Mouse (Mus musculus) layer of hippocampus, adult 9-10 months (tissue): ENCODE results near the gene Ubqln4.

ENCODE experiments used
- DNase-seq: peaks from one replicate; pipeline ENCODE4 v3.0.0; 2022; ENCODE audit warnings: low spot score

Gene Ubqln4

DNA sequence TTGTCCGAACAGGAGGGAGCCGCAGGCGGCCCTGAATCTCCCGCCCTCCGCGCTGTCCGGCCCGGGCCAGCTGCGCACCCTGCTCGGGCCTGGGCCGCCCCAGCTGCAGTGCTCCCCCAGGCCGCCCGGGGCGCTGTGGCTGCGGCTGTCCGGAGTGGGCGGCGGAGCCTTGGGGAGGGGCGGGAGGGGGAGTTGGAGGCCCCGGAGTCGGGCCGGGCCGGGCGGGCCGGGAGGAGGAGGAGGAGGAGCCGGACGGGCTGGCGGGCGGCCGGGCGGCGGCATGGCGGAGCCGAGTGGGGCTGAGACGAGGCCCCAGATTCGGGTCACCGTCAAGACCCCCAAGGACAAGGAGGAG, at the start of gene Ubqln4:
TSS of gene Ubqln4 (plus strand) at position 234 of the 355 bp plus-strand sequence.
- DNase-seq: peak; percentile 65

DNA sequence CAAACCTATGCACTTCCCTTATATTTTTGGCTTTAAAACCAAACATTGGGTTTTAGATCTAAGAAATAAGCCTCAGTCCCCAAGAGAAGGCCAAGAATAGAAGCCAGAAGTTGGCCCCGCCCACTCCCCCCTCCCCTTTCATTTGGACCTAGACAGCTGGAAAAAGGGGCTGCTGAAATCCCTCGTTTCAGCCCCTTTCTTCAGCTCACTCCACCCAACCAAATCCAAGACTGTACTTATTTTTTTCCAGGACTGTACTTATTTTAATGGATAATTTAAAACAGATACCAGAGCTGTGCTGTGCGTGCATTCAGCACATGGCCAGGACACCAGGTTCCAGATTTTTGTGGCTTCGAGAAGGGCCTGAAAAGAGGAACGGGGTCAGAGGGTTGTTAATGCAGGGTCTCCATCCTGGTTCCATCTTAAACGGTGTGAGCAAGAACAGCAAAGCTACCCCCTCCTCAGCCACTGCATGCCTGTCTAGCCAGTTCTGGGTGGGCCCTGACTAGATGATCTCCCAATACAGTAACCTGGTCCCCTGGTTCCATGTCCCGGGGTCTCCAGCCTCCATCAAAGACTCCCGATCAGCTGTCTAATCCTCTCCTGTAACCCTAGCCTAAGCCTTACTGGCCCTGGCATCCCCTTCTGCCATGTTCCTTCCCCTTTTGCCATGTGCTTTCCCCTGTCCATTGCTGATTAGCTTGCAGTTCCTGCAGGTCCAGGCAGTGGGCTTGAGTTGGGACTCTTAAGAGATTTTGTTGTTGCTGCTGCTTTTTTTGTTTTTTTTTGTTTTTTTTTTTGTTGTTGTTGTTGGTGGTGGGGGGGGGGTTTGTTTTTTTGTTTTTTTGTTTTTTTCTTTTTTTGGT, 49.4 kb upstream of the Ubqln4 start:
- no peak for DNase-seq

DNA sequence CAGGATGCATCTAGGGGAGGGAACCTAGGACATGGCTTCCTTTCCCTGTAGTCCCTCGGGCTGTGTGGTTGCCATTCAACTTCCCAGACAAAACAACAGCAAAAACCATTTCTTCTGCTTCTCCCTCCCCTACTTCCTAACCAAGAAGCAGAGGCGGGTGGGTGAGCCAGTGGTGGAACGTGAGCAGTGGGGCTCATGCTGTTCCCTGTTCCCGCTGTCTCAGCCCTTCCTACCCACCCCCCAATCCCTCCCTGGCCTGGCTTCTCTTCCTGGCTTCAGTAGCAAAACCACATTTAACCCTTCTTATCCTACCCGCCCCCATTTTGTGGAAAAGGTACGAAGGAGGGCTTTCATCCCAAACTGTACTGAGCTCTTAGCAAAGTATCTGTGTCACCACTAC, 48.5 kb upstream of the Ubqln4 start:
- DNase-seq: no peak

DNA sequence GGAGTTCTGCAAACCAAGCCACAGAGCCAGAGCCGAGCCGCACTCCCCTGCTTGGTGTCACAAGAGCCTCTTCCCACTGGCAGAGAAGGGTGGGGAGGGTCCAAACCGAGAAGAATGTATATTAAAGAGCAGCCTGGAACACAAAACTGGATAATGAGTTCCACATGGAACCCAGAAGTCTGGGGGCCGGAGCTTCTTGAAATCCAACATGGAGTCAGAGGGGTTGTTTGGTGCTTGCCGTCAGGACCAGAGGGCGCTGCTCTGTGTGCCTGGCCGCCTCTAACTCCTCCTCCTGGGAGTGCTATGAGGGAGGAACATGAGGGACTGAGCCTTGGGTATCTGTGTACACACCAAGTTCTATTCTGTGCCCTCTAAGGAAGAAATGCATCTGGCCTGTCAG, 47.8 kb upstream of the Ubqln4 start:
- no peak for DNase-seq

DNA sequence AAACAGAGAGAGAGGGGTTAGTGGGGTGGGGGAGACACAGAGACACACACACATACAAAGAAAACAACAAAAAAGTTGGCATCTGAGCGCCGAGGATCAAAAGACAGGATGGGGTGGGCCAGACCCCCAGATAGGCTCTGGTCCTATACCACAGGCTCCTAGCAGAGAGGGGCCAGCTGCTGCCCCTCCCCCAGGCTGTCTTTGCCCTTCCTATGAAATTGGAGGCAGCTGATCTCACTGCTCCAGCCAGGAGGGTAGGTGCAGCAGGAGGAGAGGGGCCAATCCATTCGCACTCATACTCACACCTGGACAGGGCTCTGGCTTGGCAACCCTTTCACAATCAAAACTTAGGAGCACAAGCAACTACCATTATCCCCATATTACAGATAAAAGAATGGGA, 44.3 kb upstream of the Ubqln4 start:
- no peak for DNase-seq

DNA sequence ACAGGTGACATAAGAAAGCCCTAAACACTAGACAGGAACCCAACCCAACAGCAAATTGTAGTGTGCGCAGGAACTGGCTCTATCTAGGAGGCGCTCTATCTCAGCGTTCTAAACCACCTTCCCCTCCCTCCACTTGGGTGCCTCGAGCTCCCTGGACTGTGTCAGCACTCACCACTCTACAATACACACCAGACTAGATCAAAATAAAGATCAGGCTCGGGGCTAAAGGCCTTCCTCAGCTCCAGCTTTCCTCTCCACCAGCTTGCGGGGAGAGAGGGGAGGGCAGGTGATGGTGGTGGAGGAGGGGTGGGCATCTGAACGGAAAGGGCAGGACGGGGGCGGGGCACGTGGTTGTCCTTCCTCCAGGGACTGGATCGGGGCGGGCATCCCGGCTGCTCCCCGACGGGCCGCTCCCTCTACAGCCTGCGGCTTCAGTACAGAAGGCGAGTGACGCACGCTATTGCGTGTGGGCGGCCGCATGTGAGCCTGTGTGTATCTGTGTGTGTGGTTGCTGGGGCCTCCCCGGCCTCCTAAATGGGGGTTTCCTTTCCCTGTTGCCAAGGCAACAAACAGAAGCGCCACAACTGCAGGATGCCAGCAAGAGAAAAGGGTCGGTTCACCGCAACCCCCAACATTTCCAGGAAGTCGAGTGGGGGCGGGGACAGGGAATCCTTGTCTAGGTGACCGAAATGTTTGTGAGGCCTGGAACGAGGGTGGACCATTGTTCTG, 43.7 kb upstream of the Ubqln4 start, which contains the start of gene Lmna:
TSS of gene Lmna (minus strand) at position 265 of the 729 bp plus-strand sequence.
- DNase-seq: peak; percentile 77

DNA sequence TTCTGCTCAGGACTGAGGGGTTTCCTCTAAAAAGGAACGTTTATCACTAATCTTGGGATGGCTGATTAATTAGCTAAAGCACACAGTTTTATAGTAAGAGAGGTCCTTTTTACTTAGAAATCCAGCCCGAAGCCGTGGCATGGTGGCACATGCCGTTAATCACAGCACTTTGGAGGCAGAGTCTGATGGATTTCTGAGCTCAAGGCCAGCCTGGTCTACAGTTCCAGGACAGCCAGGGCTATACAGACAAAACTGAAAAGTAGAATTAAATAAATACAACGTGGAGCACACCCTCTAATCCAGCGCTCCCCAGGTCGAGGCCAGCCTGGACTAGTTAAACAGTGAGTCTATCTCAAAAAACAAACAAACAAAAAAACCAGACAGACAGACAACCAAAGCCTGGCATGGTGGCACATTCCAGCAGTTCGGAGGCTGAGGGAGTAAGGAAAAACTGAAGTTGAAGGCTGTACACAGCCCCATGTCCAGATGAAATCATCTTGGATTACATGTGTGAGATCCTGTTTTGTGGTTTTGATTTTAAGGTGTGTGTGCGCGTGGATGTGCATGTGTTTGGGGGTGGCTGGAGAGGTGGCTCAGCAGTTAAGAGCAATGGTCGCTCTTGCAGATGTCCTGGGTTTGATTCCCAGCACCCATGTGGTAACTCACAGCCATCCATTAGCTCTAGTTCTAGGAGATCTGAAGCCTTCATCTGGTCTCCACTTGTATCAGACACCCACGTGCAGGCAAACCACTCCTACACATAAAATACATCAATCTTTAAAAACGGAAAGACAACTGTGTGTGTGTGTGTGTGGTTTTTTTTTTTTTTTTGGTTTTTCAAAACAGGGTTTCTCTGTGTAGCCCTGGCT, 42.9 kb upstream of the Ubqln4 start:
- no peak for DNase-seq

DNA sequence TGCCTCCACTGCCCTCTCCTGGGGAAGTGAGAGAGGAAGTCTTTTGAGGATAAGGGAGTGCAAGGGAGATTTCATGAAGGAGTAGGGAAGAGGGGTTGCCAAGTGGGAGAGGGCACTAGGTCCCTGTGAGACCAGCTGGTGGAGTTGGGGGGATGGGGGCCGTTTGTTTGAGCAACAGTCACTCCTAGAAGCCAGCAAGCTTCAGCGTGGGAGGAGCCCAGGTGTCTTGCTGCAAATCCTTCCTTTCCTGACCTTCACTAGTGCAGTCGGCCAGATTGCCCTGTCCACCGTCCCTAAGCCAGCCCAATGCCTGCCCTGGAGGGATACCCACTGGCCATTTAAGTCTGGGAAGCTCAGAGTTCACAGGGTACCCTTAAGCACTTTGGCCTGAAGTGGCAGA, 42.0 kb upstream of the Ubqln4 start:
- no peak for DNase-seq

DNA sequence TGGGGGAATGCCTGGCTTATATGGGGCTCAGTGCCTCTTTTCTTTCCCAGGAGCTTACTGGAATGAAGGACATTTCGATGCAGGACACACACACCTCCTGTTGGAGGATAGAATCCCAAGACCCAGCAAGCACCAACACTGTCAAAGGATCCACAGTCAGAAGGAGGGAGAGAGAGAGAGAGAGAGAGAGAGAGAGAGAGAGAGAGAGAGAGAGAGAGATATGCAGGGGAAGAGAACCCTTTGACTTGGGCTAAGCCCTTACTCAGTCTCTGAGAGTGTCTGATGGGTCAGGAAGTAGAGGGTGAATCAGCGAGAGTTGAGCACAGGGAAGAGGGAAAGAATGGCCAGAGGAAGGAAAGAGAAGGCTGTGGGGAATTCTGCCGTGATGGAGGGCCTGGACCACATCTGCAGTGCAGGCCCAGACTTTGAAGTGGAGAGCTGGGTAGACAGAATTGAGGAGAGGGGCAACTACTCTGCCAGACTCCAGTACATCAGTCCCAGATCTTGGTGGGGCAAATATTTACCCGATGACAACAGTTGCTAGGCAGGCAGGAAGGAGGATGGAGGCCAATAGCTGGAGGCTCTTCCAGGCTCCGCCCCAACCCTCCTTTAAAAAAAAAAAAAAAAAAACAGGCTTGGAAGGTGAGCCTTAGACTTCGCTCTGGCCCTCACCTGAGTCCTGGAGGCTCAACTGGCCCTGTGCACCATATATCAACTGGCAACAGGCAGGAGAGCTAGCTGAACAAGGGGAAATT, 41.2 kb upstream of the Ubqln4 start:
- DNase-seq: no peak

DNA sequence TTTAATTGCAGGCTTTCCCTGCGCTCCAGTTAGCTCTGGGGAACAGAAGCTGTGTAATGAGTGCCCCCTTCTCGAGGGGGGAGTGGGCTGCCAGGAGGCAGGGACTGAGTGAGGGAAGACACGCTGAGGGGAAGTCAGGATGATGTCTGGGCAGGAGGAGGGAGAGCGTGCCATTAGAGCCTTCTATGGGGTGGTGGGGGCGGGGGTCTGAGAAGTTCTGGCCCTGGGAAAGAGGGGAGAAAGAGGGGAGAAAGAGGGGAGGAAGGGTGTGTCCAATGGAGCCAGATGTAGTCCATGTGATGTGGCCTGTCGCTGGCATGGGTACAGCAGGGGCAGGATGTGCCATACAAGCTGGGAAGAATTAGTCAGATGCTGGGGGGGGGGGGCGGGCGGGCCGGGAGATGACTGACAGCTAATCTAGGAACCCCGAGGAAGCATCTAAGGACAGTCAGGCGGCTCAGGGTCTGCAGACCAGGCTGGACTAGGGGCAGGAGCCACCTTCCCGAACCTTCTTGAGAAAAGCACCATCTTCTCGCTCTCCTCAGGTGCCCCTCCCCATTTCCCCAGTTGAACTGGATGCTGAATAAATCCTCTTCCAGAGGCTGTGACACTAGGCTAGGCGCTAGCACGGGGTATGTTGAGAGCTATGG, 40.5 kb upstream of the Ubqln4 start:
- DNase-seq: no peak

DNA sequence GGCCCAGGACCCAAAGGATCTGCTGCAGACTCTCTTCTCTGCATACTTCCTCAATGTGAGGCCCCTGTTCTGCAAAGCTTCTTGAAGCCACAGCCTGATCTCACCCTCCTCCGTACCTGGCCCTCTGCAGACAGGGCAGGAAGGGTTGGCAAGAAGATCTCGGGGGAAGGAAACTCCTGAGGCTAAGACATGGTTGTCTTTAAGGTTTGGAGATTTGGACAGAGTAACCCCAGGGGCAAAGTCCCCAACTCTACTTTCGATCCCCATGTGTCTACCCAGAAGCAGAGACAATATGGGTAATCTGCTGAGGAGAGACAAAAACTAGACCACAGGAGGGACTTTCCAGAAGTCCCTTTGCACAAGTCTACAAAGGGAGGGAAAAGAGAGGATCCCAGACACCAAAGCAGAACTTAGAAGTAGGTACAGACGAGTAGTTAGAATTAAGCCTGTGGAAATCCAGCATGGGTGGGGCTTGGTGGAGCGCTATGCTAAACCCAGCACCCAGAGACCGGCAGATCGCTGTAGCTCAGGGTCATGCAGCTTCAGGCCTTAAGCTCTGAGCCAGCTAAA, 39.9 kb upstream of the Ubqln4 start:
- no peak for DNase-seq

DNA sequence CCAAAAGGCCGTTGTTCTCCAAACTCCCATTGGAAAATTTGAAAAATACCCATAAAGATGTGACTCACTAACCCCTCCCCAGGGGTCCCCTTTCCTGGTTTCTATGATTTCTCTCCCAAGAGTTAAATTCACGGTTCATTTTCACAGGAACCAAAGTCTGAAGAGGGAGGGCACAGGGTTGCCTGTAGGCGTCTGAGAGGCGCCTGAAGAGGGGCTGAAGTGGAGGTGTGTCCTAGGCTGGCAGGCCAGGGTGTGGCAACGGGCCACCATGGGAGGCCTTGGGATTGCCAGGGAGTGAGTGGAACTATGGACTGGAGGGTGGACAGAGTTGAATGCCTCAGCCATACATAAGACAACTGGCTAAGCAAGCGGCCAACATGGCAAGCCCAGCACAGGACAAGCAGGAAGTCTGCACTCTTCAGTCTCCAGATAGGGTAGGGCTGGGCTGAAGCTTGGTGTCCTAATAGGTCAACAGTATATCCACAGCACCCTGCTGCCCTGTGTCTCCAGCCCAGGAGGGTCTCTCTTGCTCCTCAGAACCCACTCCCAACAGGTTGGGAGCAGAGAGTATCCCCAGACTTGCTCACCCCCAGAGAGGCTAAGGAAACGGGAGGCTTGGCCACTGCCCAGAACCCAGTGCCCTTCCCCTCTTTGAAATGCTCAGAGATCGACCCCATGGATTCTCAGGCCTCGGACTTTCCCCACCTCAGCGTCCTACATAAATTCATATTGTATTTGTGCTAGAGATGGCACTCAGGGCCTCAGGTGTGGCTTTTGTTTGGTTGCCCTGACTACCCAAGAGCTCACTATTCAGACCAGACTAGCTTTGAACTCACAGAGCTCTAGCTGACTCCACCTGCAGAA, 39.1 kb upstream of the Ubqln4 start:
- DNase-seq: no peak

DNA sequence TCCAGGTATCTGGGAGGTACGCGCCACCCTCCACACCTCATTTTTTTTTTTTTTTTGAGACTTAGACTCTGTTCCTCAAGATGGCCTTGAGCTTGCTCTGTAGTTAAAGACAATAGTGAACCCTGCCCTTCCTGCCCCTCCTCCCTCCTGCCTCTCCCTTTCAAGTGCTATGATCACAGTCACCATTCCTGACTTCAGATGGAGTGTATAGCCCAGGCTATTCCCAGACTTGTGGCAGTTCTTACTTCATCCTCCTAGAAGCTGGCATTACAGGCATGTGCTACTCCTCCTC, 38.5 kb upstream of the Ubqln4 start:
- DNase-seq: no peak

DNA sequence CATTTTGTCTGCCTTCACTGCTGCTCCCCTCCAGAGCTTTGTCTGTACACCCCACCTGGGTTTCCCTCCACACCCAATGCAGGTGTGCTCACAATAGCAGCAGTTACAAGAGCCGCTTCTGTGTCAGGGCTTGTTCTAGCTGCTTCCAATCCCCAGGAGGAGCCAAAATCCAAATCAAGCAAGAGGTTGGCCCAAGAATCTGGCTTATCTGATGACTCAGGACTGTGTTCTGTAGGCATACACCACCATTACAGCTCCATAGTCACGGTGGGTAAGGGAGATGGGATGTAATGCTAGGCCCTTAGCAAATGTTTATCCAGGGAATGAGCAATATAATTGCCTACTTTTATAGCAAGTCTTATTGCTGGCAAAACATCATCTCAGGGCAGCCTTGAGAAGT, 37.2 kb upstream of the Ubqln4 start:
- no peak for DNase-seq

DNA sequence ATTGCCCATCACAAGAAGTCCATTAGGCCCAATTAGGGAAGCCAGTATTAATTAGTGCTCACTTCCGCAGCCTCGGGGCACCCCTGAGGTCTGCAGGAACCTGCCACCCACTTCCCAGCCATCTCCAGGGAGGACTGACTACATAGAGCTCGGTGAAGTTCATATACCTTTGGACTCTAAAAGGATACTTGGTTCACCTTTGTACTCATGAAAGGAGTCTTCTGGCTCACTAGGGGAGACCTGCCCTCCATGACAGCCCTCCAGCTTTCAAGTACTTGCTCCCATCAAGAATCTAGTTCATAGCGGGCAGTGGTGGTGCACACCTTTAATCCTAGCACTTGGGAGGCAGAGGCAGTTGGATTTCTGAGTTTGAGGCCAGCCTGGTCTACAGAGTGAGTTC, 35.1 kb upstream of the Ubqln4 start:
- DNase-seq: no peak

DNA sequence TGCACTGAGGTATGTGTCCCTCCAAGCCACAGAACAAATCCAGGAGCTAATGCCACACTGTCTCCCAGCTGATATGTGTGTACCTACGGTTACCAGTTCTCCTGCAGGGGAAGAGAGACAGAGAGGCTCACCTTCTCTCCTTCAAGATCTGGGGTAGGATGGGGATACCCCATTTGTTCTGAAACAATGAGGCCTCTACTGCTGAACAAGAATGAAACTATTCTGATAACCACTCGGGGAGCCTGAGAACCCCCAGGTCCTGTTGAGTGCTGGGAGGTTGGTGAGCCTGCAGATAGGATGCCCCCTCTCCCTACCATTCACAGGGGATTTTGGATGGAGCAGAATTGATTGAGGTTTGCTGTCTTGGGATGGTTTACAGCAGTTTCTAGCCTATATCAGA, 33.5 kb upstream of the Ubqln4 start:
- DNase-seq: no peak

DNA sequence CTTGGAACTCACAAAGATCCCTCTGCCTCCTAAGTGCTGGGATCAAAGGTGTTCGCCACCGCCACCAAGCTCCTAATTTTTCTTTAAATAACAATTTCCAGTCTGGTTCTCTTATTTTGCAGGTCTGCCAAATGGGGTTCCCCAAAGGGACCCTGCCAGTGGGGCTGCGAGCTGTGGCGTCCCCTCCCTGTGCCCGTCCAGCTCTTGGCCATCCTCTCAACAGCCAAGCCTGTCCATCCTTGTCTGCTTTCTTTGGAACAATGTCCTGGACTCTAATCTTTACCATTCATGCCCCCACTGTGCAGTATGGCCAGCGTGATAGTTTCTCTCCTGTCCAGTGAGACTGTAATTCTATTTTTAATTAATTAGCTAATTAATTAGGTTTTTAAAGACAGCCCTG, 32.4 kb upstream of the Ubqln4 start:
- no peak for DNase-seq

DNA sequence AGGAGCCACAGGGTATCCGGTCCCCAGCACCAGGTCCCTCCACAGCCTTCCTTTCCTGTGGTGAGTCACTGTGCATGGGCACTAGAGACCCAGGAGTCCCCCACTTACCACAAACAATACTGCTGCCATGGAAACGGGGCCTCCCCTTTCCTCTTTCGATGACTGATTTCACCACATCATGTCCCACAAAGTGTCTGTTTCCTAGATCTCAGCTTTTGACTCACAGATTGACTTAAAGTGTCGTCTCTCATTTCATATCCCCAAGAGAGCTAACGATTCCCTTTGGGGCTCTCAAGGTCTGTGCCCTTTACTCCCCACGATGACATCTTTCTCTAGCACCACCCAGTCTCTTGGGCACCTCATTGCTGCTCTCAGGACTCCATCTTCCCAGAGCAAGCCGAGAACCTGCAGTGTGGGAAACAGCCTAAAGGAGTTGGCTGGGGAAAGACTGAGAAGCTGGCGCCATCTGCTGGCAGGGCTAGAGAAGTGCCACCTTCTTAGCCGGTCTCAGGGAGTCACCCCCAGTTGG, 31.7 kb upstream of the Ubqln4 start:
- peak; percentile 49 for DNase-seq

DNA sequence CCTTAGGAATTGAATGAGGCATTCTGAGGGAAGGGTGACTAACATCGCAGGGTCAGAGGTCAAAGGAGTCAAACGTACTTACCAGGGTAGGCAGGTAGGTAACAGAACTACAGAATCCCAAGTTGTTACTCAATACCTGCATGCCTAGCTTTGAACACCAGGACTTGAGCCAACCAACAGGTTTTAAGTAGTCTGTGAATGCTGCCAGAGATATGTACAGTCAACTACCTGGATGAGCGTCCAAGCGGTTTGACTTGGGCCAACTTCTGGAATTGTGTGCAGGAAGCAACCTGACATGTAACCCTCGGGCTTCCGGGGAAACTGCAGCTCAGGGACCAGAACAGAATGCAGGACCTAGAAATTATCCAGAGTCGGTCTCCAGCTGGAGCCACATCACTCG, 30.5 kb upstream of the Ubqln4 start:
- no peak for DNase-seq

DNA sequence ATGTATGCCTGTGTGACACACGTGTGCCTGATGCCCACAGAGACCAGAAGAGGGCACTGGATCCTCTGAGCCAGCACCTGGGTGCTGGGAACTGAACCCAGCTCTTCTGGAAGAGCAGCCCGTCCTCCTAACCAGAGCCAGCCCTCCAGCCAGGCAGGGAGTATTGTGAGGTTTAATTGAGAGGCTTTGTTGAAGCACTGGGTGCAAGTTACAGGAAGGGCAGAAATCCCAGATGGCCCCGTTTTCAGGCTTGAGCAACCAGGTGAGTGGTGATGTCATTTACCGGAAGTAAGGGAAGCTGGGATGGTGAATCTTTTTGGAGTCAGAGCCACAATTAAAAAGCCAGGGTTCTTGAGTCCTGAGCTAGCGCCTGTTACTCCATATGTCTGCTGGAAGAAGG, 28.5 kb upstream of the Ubqln4 start:
- no peak for DNase-seq
